ENCODE assay signal across 8 mouse cellular contexts in the genomic region with DNA sequence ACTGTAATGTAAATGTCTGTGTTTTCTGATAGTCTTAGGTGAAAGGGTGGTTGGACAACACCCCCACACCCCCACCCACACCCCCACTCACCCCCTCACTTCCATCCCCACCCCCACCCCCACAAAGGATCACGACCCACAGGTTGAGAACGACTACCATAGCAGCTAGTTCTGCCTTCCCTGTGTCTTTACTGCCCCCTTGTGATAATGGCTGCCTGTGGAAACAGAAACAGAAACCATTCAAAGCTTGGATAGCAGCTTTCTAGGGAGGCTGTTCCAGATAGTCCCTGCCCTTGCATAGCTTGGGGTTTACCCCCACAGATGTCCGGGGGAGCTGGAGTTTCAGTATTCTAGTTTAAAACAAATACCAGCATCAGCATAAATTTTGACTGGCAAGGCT. TPM values are rescaled to one million over a fixed set of nuclear protein-coding genes. Genes with fewer than 3 reads are reported as not detected.
DNase-seq lines count a peak whose midpoint lies in the region; ATAC-seq lines count a peak whose summit lies in the region.

No protein-coding gene starts in this region.

- no peak overlapping the region for H3K9ac ChIP-seq in kidney, embryonic 14.5 days (ENCODE audit: low read depth, low read length)

- WGBS in kidney, embryonic 14.5 days: 18% methylated on average over 3 of the region's 3 CpGs

- no peaks in the 10 kb centered on the region for H3K27me3 ChIP-seq in kidney, embryonic 14.5 days (ENCODE audit: control insufficient read depth, insufficient read depth, low read length)

- no peak overlapping the region for H3K27ac ChIP-seq in kidney, embryonic 14.5 days (ENCODE audit: low read depth, low read length)

- H3K9me3 ChIP-seq in kidney, embryonic 14.5 days (ENCODE audit: control insufficient read depth, low read length): no peaks in the 10 kb centered on the region

- no peaks in the 10 kb centered on the region for H3K4me1 ChIP-seq in kidney, embryonic 14.5 days (ENCODE audit: control insufficient read depth, insufficient read depth, low read length)

- H3K4me3 ChIP-seq in kidney, embryonic 14.5 days (ENCODE audit: low read length): no peak overlapping the region

- no peak for ATAC-seq in kidney, embryonic 14.5 days (ENCODE audit: low FRiP score, low TSS enrichment)
- ATAC-seq in CD4-positive, CD25-positive, alpha-beta regulatory T cell, adult 4 months: peak; percentile 87
- no peak for ATAC-seq in monocyte, adult 5-6 weeks (replicated peaks; ENCODE audit: insufficient number of reproducible peaks, low FRiP score, low TSS enrichment, poor library complexity, severe bottlenecking)

- DNase-seq in kidney, adult 9 months: peak; percentile 46
- peak; percentile 30 for DNase-seq in adrenal gland, adult 2 months
- peak; percentile 32 for DNase-seq in embryo, embryonic 11.5 days (ENCODE audit: low read depth, low spot score)
- peak; percentile 43 to 64 for DNase-seq in layer of hippocampus, postnatal 10 days (ENCODE audit: low spot score in 2 of 2)
- DNase-seq in retina, postnatal 1 day: peak; percentile 62

- H3K36me3 ChIP-seq in kidney, embryonic 14.5 days (ENCODE audit: control insufficient read depth, insufficient read depth, low read length): no peaks in the 10 kb centered on the region

- H3K4me2 ChIP-seq in kidney, embryonic 14.5 days (replicated peaks; ENCODE audit: low read depth, low read length): no peak overlapping the region

RNA-seq across cellular contexts. Expression of gene Myrfl, which starts 3.0 kb away (rescaled TPM):
- polyA plus RNA-seq in kidney, embryonic 14.5 days (2014; fragmentation: Nextera tagmentation; extraction: Ambion mirVana): 0.10 TPM in 1 of 2 replicates, not detected in the other
- under 1 TPM in 1 of 2 experiments, not detected in 1; 0.09 TPM for polyA plus RNA-seq in CD4-positive, CD25-positive, alpha-beta regulatory T cell, adult 4 months (2017; shearing (Covaris generic))
- total RNA-seq in adrenal gland, adult 2 months (2021): under 1 TPM in 1 of 2 experiments, not detected in 1; 0.21 TPM
- polyA plus RNA-seq in adrenal gland, adult 2 months (2012; rRNA removed): 0.12 TPM in 1 of 2 replicates, not detected in the other
- total RNA-seq in layer of hippocampus, postnatal 10 days (2021): under 1 TPM; 0.14 to 0.31 TPM
- not detected in 3 replicates for total RNA-seq in monocyte, adult 5-6 weeks (2017)

RNA-seq across cellular contexts. Expression of gene Rab3ip, which starts 56.8 kb away (rescaled TPM):
- 71.4 and 102 TPM in 2 replicates for polyA plus RNA-seq in kidney, embryonic 14.5 days (2014; fragmentation: Nextera tagmentation; extraction: Ambion mirVana)
- 10 to 100 TPM; 12.1 to 15.9 TPM for polyA plus RNA-seq in CD4-positive, CD25-positive, alpha-beta regulatory T cell, adult 4 months (2017; shearing (Covaris generic))
- 10 to 100 TPM; 36.8 to 37.9 TPM for total RNA-seq in adrenal gland, adult 2 months (2021)
- 45.4 and 52.2 TPM in 2 replicates for polyA plus RNA-seq in adrenal gland, adult 2 months (2012; rRNA removed)
- total RNA-seq in layer of hippocampus, postnatal 10 days (2021): 10 to 100 TPM; 62.0 to 69.2 TPM
- total RNA-seq in monocyte, adult 5-6 weeks (2017): 16.6 to 20.8 TPM (median 18.0 TPM) in 3 replicates
